Comparison of ENCODE assay signal across 21 mouse cellular contexts in the genomic region with DNA sequence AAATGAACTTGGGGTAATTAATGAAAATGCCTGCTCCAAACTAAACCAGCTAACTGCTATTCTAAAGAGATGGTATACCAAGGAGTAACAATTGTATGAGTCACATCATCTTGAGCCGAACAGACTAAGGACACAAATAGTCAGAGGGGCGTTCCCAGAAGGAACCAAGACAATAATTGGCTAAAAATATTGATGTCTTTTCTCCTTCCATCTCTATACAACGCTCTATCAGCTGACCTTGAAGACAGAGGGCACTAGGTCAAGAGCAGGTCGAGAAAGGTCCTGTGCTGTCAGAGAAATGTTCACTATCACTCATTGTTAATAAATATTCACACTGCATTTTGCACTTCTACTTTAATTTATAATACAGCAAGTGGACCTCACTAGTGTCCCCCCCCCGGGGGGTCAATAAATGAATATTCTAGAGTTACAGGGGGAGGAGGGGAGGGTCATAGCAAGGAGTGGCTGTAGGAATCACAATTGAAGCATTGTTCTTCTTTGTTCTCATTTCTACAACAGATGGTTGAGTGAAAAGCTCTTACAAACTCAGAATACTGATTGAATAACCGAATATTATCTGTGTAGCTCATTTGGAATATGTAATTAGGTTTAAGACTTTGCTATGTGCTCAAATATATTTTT.
A peak's percentile ranks its signal among the peaks of the same experiment; 100 is the strongest.
DNase-seq lines count a peak whose midpoint lies in the region; ATAC-seq lines count a peak whose summit lies in the region.
"Had no signal": no experiment of that assay in that cellular context is flagged by ENCODE, and none has a peak within 500 bp of the region (broad histone marks: within the 10 kb centered on the region; RNA-seq: fewer than 3 reads in every experiment).

No protein-coding gene starts in this region.

- H3K4me1 ChIP-seq in midbrain, embryonic 11.5 days (ENCODE audit: control insufficient read depth, insufficient read depth, low read length): no peaks in the 10 kb centered on the region
- H3K4me1 ChIP-seq in midbrain, embryonic 13.5 days (replicated peaks): no peaks in the 10 kb centered on the region
- no peaks in the 10 kb centered on the region for H3K4me1 ChIP-seq in kidney, embryonic 16.5 days (ENCODE audit: insufficient read depth, low read length)
- H3K4me1 ChIP-seq: embryonic facial prominence, embryonic 13.5 days; forebrain, embryonic 12.5 days; heart, embryonic 15.5 days had no signal

- H3K36me3 ChIP-seq in midbrain, embryonic 11.5 days (ENCODE audit: control insufficient read depth, insufficient read depth, low read length): no peaks in the 10 kb centered on the region
- no peaks in the 10 kb centered on the region for H3K36me3 ChIP-seq in midbrain, embryonic 13.5 days
- H3K36me3 ChIP-seq in kidney, embryonic 16.5 days (ENCODE audit: insufficient read depth, low read length): no peaks in the 10 kb centered on the region
- H3K36me3 ChIP-seq: embryonic facial prominence, embryonic 13.5 days; forebrain, embryonic 12.5 days; heart, embryonic 15.5 days had no signal

- no peak overlapping the region for H3K4me3 ChIP-seq in midbrain, embryonic 11.5 days (ENCODE audit: low read depth, low read length)
- no peak overlapping the region for H3K4me3 ChIP-seq in midbrain, embryonic 13.5 days (replicated peaks)
- H3K4me3 ChIP-seq in kidney, embryonic 16.5 days (ENCODE audit: low read length): no peak overlapping the region
- H3K4me3 ChIP-seq: embryonic facial prominence, embryonic 13.5 days; forebrain, embryonic 12.5 days; heart, adult 2 months; heart, embryonic 15.5 days had no signal

- no peak overlapping the region for H3K4me2 ChIP-seq in midbrain, embryonic 11.5 days
- H3K4me2 ChIP-seq in midbrain, embryonic 13.5 days (replicated peaks): no peak overlapping the region
- H3K4me2 ChIP-seq in kidney, embryonic 16.5 days (replicated peaks; ENCODE audit: low read depth, low read length): no peak overlapping the region
- H3K4me2 ChIP-seq: embryonic facial prominence, embryonic 13.5 days; forebrain, embryonic 12.5 days; heart, embryonic 11.5 days; heart, embryonic 15.5 days had no signal

- H3K27ac ChIP-seq in midbrain, embryonic 11.5 days (ENCODE audit: low read depth, low read length): no peak overlapping the region
- no peak overlapping the region for H3K27ac ChIP-seq in midbrain, embryonic 13.5 days
- no peak overlapping the region for H3K27ac ChIP-seq in kidney, embryonic 16.5 days (ENCODE audit: low read length)
- H3K27ac ChIP-seq: embryonic facial prominence, embryonic 13.5 days; forebrain, embryonic 12.5 days; heart, adult 2 months; heart, embryonic 15.5 days had no signal

- H3K9ac ChIP-seq in midbrain, embryonic 11.5 days (ENCODE audit: low read length): no peak overlapping the region
- H3K9ac ChIP-seq in midbrain, embryonic 13.5 days (replicated peaks): no peak overlapping the region
- H3K9ac ChIP-seq in kidney, embryonic 16.5 days (replicated peaks; ENCODE audit: low read length): no peak overlapping the region
- H3K9ac ChIP-seq: embryonic facial prominence, embryonic 13.5 days; forebrain, embryonic 12.5 days; heart, embryonic 15.5 days had no signal

- WGBS in midbrain, embryonic 11.5 days: 72% methylated on average over 6 of the region's 6 CpGs
- 69% methylated on average over 6 of the region's 6 CpGs for WGBS in midbrain, embryonic 13.5 days
- 72% methylated on average over 6 of the region's 6 CpGs for WGBS in kidney, embryonic 16.5 days

- no peaks in the 10 kb centered on the region for H3K9me3 ChIP-seq in midbrain, embryonic 11.5 days (ENCODE audit: control insufficient read depth, low read length)
- H3K9me3 ChIP-seq in midbrain, embryonic 13.5 days: no peaks in the 10 kb centered on the region
- H3K9me3 ChIP-seq in kidney, embryonic 16.5 days (ENCODE audit: low read length): no peaks in the 10 kb centered on the region
- H3K9me3 ChIP-seq: embryonic facial prominence, embryonic 13.5 days; forebrain, embryonic 12.5 days; heart, embryonic 15.5 days had no signal

- no peaks in the 10 kb centered on the region for H3K27me3 ChIP-seq in midbrain, embryonic 11.5 days (ENCODE audit: control insufficient read depth, insufficient read depth, low read length)
- H3K27me3 ChIP-seq in midbrain, embryonic 13.5 days: no peaks in the 10 kb centered on the region
- no peaks in the 10 kb centered on the region for H3K27me3 ChIP-seq in kidney, embryonic 16.5 days (ENCODE audit: insufficient read depth, low read length)
- H3K27me3 ChIP-seq: embryonic facial prominence, embryonic 13.5 days; forebrain, embryonic 12.5 days; heart, embryonic 15.5 days; Patski had no signal

- ATAC-seq in midbrain, embryonic 11.5 days (ENCODE audit: low FRiP score): peak; percentile 52; the same call in 1 of the 2 replicates
- no peak for ATAC-seq in midbrain, embryonic 13.5 days
- no peak for ATAC-seq in kidney, embryonic 16.5 days (ENCODE audit: low FRiP score, low TSS enrichment)
- ATAC-seq: forebrain, embryonic 16.5 days; hindbrain, embryonic 16.5 days; Patski had no signal

- peak; percentile 42 for DNase-seq in embryo, embryonic 10.5 days (ENCODE audit: low spot score)
- no peak for DNase-seq in embryo, embryonic 10 days (ENCODE audit: low spot score)
- no peak for DNase-seq in midbrain, embryonic 11.5 days (ENCODE audit: low spot score, missing footprints)
- DNase-seq in R1 (ENCODE audit: low read depth, low spot score): peak; percentile 23
- peak; percentile 62 for DNase-seq in retina, postnatal 1 day
- DNase-seq: adrenal gland, adult 8-10 months; cerebellum, adult 11 months; cerebellum, adult 8-10 months; cerebellum, postnatal 36 days; gastrocnemius, postnatal 14 days; heart, adult 2 months; heart, postnatal 14 days had no signal

Comparison
In these comparisons a context has a peak if more than half of its experiments do, and no peak if none do; other contexts are left out.
1. DNase-seq: peak in embryo, embryonic 10.5 days (single experiment), R1 (single experiment) and retina, postnatal 1 day (single experiment); none in embryo, embryonic 10 days (single experiment) and midbrain, embryonic 11.5 days (single experiment).